Mouse (Mus musculus): ENCODE measurements at regions not wholly inside any gene's neighbourhood (a gene's known extent, or its start where the extent isn't known, plus 50 kb on each side); places are given as distances from the start of the nearest gene placed in this dataset.

- no peak for DNase-seq (ENCODE audit: low spot score)
These were observed 128.6 kb upstream of the Hgf start for GRCm38 (mm10) chr5:16424745-16425144.

GRCm38 (mm10) chr5:16425302-16425701, 128.0 kb upstream of the Hgf start:
- DNase-seq (ENCODE audit: low spot score) = no peak

GRCm38 (mm10) chr5:16426306-16426705, 127.0 kb upstream of the Hgf start:
- no peak for DNase-seq (ENCODE audit: low spot score)

- DNase-seq (ENCODE audit: low spot score) = no peak
These were observed 118.7 kb upstream of the Hgf start for GRCm38 (mm10) chr5:16434586-16434985.

GRCm38 (mm10) chr5:16445056-16445455, 108.2 kb upstream of the Hgf start:
- no peak for DNase-seq (ENCODE audit: low spot score)

GRCm38 (mm10) chr5:16446977-16447376, 106.3 kb upstream of the Hgf start:
- no peak for DNase-seq (ENCODE audit: low spot score)

- DNase-seq (ENCODE audit: low spot score) = no peak
These were observed 91.5 kb upstream of the Hgf start for GRCm38 (mm10) chr5:16461795-16462194.

- DNase-seq (ENCODE audit: low spot score) = no peak
These were observed 87.0 kb upstream of the Hgf start for GRCm38 (mm10) chr5:16466266-16466665.

GRCm38 (mm10) chr5:16468560-16468959, 84.7 kb upstream of the Hgf start:
- DNase-seq (ENCODE audit: low spot score) = no peak

- DNase-seq (ENCODE audit: low spot score) = no peak
These were observed 84.1 kb upstream of the Hgf start for GRCm38 (mm10) chr5:16469221-16469620.

GRCm38 (mm10) chr5:16469644-16470275, 83.5 kb upstream of the Hgf start:
- peak; percentile 23 for DNase-seq (ENCODE audit: low spot score)

GRCm38 (mm10) chr5:16470366-16470982, 82.8 kb upstream of the Hgf start:
- DNase-seq (ENCODE audit: low spot score) = no peak

GRCm38 (mm10) chr5:16487969-16488368, 65.3 kb upstream of the Hgf start:
- DNase-seq (ENCODE audit: low spot score) = no peak

- no peak for DNase-seq (ENCODE audit: low spot score)
These were observed 63.5 kb upstream of the Hgf start for GRCm38 (mm10) chr5:16489803-16490202.

GRCm38 (mm10) chr5:16499891-16500290, 53.4 kb upstream of the Hgf start:
- DNase-seq (ENCODE audit: low spot score) = no peak

Measured in T-cell, adult 2 months (primary cell).